Mouse (Mus musculus) cerebellum, adult 8-10 months (tissue): ENCODE results near the gene Braf.

Experiments
- DNase-seq: peaks from one replicate; pipeline ENCODE4 v3.0.0; 2022

The Braf gene

DNA sequence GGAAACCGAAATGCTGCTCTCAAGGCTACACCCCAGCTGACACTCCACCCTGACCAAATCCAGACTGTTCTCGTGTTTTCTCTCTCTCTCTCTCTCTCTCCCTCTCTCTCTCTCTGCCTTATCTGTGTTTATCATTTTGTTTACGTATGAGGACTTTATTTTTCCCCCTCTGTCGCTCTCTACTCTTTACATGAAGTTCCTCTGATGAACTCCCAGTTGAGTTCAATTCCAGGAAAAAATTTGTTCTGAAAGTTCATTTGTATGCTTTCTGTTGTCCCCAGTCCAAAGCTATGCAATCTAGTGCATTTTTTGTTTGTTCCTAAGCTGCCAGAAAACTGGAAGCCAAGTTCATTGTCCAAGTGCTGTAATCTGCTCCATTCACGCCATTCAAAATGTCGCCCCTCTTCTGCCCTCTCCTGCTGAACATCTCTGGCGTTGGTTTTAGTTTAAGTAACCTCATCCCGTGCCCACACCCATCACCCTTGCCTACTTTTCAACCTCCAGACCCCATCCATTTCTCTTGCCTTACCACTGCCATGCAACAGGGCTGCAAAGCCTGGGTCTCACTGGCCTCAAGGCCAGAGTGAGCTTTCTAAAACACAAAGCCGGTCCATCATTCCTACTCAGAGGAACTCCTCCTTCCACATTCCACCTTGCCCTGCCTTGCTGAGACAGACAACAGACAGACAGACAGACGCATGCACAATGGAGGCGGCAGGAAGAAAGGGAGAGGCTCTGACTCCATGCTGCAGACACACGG, 170.2 kb downstream of the Braf start:
- no peak for DNase-seq
